Mouse (Mus musculus): ENCODE data around the gene Pdia4.
"Not testable (repeated sequence)": the region's sequence is repeated elsewhere in the genome, so short reads cannot be mapped to it uniquely, and the experiment has no call there.

Pdia4 gene

DNA sequence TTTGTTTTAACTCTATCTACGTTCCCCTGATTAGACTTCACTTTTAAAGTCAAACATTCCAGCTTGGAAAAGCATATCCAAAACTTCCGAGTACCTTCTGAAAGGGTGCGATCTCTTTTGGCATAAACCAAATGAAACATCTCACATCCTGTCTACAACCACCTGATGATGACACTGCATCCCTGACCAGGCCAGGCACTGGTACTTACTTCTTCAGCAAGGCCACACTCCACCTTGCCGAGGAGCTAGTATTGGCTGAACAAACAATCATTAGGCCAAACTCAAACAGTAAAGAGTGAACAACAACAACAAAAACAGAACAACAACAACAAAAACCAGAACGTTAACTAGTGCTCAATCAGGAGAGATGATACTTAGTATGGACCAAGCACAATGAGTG is 1.9 kb downstream of the Pdia4 start:
- no peak for DNase-seq (ENCODE audit: low spot score in 2 of 2)

DNA sequence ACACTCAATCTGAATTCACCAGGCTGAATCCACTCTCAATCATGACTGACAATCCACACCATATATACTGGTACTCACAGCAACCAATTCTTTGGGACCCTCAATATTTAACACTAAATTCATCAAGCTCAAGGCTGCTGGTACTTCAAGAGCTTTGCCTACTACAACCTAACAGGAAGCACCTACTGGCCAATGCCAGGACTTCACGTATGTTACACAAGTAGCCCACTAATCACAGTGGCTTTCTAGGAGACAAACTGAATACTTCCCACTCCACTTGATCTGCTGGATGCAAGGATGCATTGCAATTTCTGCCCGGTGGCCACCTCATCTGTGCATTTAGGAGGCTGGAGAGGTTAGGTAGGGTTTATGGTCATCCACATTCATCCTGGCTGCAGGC is 3.0 kb downstream of the Pdia4 start:
- DNase-seq (ENCODE audit: low spot score in 2 of 2), result no peak

DNA sequence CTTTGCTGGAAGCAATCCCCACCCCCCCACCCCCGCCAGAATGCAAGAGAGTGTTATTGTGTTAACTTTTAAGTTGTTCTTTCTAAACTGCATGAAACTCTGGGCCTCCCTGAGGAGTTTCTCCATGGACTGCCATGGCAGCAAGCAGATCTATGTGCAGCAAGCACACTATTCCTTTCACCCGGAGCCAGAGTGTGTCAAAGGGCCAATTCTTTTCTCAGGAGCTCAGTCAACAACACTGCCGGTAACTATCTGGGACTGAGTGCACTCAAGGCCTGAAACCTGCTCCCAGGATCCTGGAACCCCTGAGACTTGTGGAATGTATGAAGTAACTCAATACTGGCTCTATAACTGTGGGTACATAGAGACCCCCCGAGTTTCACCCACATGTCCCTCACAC is 4.2 kb downstream of the Pdia4 start:
- no peak for DNase-seq (ENCODE audit: low spot score in 2 of 2)

DNA sequence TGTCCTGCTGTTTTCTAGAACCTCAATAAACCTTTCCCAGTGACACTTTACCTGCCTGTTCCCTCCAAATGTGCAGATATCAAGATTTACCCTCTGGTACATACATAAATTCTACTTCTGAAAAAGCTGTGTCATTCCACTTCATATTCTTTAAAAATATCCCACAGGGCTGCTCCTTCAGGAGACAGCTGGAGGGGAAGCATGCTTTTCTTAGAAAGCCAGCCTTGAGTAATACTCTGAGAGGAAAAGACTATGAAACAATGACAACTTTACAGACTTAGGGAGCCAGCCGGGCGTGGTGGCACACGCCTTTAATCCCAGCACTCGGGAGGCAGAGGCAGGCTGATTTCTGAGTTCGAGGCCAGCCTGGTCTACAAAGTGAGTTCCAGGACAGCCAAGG is 4.7 kb downstream of the Pdia4 start:
- DNase-seq (ENCODE audit: low spot score in 2 of 2), result no peak

DNA sequence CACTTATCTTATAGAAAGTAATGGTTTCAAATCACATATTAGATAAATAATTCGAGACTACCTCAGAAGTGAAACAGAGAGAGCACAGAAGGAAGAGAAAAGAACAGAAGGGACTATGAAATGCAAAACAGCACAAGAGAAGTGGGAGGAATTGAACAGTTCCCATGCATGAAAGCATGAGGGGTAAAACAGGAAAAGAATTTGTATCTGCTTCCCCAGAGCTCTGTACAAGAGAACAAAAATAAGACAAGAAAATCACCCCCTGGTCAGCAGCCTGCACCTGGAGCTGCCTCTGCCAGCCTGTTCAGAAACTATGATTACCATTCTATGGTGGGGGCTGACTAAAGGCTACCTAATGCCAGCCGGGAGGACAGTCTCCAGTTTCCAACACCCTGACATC is 5.8 kb downstream of the Pdia4 start:
- DNase-seq (ENCODE audit: low spot score in 2 of 2), result no peak

DNA sequence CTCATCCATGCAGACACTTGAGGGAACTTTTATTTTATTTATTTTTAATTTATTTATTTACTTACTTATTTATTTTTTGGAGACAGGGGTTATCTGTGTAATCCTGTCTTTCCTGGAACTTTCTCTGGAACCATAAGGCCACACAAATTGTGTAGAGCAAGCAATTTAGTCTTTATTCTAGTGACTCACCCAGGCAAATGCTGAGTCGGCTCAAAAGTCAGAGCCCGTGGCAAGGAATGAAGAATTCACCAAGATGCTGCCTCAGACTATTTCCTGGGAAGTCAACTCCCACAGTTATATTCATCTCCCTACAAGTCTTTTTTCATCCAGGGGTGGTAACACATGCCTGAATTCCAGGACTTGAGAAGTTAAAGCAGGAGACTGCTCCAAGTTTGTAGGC is 7.7 kb downstream of the Pdia4 start:
- DNase-seq (ENCODE audit: low spot score in 2 of 2), result no peak

DNA sequence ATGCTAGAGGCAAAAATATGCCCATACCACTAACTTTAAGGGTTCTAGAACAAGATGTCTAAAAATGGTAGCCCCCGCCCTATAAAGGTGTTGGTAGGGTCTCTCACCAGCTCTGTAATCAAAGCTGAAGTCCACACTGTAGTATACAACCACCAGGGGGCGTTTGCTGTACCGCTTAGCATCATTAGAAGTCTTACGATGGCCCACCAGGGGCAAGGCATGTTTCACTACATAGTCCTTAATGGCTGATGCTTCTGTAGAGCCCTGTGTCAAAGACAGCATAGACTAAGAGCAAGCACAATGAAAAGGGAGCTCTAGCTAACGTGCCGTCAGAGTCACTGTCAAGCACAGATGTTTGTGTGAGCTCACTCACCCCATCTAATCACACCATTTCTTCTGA is 14.2 kb downstream of the Pdia4 start:
- no peak for DNase-seq (ENCODE audit: low spot score in 2 of 2)

DNA sequence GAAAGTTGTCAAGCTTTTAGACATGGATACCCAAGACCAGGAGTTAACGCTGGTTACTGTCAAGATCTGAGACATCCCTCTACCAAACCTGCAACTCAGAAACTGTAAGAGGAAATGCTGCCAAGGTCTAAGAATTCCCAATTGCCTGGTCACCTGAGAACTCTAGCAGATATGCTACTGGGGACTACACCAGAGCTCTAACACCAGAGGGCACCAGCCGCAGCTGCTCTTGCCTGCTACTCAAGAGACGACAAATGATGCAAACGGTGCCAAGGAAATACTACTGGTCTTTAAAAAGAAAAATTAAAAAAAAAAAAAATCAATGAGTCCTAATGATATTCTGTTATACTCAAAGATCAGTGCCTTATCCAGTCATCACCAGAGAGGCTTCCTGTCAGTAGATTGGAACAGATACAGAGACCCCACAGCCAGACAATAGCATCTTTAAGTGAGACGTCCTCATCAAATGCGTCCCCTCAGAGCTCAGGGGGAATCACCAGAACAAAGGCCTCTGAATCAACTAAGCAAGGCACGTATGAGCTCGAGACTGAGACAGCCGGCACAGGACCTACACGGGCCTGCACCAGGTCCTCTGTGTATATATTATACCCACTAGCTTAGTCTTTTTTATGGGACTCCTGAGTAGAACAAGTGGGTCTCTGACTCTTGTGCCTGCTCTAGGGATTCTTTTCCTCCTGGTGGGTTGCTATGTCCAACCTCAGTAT is 19.0 kb downstream of the Pdia4 start:
- no peak for DNase-seq (ENCODE audit: low spot score in 2 of 2)

DNA sequence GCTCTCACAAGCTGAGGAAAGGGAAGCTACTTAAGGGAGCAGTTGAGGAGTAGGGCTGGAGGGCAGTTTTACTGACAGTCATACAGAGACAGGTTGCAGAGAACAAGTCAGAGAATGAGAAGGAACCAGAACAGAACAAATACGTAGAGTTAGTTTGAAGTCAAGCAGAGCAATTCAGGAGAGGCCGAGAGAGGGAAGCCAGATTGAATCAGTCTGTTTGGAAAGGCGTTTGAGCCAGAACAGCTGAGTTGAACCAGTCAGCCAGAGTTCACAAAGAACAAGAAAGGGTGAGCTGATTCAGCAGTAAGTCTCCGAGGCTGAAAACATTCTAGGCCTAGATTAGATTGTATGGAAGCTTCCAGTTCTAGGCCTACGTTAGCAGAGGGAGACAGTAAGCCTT is 19.9 kb downstream of the Pdia4 start:
- no peak for DNase-seq (ENCODE audit: low spot score in 2 of 2)

DNA sequence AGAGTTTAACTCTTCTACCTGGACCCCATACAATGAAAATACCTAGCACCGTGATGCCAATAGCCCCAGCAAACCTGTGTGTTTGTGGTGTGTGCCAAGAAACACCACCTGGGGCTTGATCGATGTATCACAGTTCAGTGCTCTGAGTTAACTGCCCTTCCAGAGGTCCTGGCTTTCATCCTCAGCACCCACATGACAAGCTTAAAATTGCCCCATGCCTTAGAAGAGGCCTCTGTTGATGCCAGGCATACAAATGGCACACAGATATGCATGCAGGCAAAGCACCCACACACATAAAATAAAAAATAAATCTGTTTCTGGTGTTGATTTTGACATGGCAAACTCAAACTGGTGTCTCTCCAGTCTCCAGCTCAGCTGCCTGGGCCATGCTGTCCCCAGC is 20.7 kb downstream of the Pdia4 start:
- no peak for DNase-seq (ENCODE audit: low spot score in 2 of 2)

DNA sequence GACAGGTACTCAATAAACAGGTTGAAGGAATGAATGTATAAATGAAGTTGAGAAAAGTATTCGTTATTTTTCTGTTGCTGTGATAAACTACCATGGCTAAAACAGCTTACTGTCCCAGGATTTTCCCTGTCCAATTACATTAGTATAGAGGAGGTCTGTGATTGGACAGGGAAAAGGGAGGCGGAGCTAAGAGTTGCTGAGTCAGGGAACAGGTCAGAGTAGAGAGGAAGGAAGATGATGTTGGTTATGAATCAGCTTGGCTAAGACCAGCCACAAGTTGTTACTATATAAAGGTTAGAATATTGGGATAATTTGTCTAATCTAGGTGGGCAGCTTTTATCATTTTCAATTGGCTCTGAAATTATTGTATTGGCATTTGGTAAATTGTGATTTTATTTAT is 22.5 kb downstream of the Pdia4 start:
- DNase-seq (ENCODE audit: low spot score in 2 of 2), result no peak

DNA sequence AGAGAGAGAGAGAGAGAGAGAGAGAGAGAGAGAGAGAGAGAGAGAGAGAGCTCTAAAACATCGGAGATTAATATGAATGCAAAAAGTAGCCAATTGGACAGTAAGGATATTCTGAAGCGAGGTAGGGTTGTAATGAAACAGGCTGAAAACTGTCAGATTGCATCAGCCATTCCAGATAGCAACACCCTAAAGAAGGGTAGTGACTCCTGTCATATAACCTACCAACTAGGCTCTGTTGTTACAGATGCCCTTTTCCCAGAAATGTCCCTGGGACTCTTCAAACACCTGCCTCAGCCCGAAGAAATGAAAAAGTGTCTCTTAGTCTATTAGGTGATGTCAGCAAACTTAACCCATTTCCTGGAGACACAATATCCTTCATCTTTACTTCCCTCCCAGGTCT is 24.4 kb downstream of the Pdia4 start:
- DNase-seq (ENCODE audit: low spot score in 2 of 2), result no peak

DNA sequence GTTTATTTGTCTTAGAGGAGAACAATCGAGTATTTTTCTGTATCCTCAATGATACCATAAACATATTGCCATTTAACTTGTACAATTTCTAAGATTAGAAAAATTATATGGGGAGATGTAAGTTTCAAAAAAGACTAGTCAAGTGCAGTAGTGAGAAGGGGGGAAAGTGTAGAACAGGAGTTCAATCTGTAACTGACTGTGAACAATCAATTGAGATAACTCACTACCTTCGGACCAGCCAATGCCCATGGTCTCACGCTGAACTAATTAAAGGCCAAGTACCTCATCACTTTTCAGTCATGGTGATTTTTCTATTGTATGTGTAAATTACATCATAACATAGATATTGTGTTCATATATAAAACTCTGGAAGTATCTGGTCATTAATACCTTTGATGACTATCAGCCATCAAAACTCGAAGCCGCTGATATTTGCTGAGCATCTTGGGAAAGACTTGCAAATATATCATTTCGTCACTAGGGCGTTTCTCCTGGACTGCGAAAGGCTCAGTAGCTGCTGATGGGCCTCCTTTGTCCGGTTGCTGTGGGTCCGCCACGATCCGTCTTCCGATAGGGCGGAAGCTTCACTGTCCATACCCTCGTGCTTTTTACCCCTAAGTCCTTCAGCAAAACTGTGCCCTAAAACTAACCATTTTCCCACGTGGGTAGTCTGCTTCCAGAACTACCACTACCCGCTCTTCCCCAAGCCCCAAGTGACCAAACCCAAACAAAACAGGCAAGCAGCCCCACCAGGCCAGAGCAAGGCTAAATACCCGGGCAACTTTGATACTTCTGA is 25.1 kb downstream of the Pdia4 start:
- DNase-seq (ENCODE audit: low spot score in 2 of 2), result peak; percentile 65 to 75

DNA sequence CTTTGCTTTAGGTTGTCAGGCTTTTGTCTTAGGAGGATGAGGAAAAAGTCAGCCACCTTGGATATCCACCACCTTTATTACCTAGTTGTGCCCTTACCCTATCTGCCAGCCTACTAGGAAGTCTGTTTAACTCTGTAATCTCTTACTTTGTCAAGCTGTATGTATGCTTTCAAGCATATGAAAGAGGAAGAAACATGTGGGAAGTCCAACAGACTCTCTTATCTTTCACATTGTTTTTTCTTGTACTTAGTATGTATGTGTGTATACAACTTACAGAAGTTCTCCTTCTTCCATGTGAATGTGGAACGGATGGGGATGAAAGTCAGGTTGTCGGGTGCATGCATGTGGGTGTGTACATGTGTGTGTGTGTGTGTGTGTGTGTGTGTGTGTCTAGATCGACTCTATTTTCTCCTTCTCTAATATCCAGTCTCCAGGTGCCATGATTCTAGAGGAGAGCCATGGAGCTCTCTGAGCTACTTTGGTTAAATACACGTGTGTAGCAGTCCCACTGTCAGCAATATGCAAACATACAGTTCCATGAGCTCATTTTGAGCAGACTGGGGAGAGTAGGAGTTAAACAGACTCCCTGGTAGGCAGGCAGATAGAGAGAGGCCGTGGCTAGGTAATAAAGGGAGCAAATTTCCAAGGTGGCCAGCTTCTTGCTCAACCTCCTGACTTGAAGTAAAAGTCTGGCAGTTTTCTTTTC is 28.4 kb downstream of the Pdia4 start:
- DNase-seq (ENCODE audit: low spot score in 2 of 2), result no peak

DNA sequence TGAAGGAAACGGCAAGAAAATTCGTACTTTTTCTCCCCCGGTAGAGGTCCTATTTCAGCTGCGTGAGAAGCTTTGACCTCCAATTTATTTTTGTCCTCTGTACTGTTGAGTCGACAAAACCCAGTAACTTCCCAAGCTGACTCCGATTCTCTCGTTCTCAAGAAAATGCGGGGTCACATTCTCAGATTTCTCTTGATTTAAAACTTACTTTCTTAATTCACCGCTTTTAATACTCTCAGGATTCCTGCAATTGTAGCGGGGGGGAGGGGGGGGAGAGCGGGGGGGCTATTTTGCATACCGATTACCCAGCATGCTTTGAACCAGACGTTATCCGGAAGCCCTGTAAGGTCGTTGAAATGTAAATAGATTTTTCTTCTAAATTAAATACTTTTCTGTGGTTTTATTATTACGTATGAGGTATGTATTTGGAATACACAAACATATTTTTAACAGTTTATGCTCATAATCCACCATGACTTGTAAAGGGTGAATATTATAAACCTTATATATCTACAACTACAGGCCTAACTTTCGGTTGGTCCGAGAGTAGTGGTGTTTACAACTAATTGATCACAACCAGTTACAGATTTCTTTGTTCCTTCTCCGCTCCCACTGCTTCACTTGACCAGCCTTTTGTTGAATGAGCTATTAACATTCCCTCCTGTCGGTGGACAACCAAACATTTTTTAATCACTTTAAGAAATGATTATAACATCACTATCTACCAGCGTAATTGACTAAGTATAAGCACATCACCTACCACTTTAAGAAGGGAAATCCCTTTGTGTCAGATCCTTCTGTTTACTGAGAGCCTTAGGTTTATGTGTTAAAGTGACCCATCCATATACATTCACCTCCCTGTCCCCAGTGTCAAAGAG is 31.9 kb downstream of the Pdia4 start:
- DNase-seq (ENCODE audit: low spot score in 2 of 2), result no peak

DNA sequence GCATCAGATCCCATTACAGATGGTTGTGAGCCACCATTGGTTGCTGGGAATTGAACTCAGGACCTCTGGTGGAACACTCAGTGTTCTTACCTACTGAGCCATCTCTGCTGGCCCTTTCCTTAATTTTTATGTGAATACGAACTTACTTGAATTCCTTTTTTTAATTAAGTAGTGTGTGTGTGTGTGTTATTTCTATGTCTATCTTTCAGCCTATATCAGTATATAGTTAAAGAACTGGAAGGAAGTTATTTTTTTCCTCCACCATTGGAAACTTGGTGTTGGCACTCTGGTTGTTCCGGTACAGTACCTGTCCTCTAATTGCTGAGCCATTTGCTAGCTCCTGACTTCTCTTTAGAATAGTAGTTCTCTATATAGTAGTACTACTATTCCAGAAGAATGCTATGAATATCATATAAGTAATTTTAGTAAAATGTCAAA is 32.6 kb downstream of the Pdia4 start:
- DNase-seq (ENCODE audit: low spot score in 2 of 2), result no peak

DNA sequence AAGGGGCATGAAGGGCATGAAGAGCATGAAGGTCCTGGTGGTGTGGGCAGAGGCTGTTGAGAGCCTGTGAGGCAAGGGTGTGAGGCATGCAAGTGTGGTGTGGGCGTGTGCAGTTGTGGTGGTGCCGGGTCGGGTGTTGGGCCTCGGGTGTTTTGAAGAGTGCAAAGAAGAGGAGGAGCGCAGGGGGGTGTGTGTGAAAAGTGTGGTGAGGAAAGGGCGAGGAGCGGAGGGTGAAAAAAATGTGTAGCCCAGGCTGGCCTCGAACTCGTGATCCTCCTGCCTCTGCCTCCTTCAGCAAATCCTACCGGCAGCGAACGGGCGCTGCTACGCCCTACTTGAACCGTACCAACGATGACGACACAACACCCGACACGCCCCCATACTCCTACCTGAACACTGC is 41.5 kb downstream of the Pdia4 start:
- DNase-seq (ENCODE audit: low spot score in 2 of 2), result not testable (repeated sequence)

DNA sequence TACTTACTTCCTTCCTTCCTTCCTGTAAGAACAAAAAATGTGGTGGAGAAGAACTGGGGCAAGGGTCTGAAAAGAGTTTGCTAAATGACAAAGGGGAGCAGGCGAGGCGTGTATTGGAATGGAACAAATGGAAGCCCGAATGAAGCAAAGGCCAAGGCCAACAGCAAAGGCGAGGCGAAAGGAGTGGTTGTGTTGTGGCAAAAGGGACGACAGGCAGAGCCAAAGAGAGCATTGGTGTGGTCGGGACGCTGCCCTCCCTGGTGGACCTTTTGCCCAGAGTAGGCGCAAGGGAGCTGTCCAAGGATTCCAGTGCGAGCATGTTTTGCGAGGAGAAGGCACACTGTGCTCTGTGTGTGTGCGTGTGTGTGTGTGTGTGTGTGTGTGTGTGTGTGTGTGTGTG is 42.1 kb downstream of the Pdia4 start:
- DNase-seq (ENCODE audit: low spot score in 2 of 2), result not testable (repeated sequence)

DNA sequence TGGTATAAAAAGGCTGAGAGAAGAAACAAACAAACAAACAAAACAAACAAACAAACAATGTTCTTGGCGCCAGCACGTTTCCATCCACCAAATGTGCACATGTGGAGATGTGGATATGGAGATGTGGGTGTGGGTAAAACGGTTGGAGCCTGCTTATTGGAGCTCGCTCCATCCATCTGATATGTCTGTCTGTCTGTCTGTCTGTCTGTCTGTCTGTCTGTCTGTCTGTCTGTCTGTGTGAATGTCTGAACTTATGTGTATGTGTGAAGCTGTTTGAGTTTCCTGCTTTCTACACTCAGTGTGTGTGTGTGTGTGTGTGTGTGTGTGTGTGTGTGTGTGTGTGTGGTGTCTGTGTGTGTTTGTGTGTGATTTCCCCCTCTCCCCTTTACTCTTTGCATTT is 43.4 kb downstream of the Pdia4 start:
- not testable (repeated sequence) for DNase-seq (ENCODE audit: low spot score in 2 of 2)

DNA sequence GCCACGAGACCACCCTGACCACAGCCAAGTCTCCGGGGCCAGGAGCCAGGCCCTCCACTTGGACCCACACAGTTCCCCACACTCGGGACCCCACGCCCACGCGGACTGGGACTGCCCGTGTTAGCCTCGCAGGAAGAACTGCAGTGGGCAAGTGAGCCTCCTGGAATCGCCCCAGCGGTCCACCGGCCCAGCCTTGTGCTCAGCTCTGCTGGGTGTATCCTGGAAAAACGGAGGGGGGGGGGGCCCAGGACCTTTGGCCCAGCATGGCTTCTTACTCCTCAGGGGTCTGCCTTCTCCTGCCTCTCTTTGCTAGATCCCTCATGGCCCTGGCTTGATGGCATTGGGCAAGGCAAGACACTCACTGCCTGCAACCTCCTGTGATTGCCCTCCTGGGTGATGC is 44.7 kb downstream of the Pdia4 start:
- not testable (repeated sequence) for DNase-seq (ENCODE audit: low spot score in 2 of 2)

DNA sequence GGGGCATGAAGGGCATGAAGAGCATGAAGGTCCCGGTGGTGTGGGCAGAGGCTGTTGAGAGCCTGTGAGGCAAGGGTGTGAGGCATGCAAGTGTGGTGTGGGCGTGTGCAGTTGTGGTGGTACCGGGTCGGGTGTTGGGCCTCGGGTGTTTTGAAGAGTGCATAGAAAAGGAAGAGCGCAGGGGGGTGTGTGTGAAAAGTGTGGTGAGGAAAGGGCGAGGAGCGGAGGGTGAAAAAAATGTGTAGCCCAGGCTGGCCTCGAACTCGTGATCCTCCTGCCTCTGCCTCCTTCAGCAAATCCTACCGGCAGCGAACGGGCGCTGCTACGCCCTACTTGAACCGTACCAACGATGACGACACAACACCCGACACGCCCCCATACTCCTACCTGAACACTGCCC is 45.9 kb downstream of the Pdia4 start:
- not testable (repeated sequence) for DNase-seq (ENCODE audit: low spot score in 2 of 2)

DNA sequence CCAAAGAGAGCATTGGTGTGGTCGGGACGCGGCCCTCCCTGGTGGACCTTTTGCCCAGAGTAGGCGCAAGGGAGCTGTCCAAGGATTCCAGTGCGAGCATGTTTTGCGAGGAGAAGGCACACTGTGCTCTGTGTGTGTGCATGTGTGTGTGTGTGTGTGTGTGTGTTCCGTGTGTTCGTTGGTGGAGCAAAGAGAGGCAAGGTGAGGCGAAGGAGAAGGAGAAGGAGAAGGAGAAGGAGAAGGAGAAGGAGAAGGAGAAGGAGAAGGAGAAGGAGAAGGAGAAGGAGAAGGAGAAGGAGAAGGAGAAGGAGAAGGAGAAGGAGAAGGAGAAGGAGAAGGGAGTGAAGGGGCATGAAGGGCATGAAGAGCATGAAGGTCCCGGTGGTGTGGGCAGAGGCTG is 50.5 kb downstream of the Pdia4 start:
- DNase-seq (ENCODE audit: low spot score in 2 of 2), result not testable (repeated sequence)
